Mouse (Mus musculus) naive thymus-derived CD4-positive, alpha-beta T cell, adult 5 months (primary cell): ENCODE results near the gene Celsr1. TPM values are rescaled to one million over a fixed set of nuclear protein-coding genes. Genes with fewer than 3 reads are reported as not detected.

Experiments
- polyA plus RNA-seq: library from polyadenylated mRNA; unstranded; fragments of 100-300 nt; shearing (Covaris generic); gene quantifications from one replicate; pipeline ENCODE4 v1.2.1, GENCODE M21; 2017

Celsr1 gene
- 6.5 TPM for polyA plus RNA-seq

DNA sequence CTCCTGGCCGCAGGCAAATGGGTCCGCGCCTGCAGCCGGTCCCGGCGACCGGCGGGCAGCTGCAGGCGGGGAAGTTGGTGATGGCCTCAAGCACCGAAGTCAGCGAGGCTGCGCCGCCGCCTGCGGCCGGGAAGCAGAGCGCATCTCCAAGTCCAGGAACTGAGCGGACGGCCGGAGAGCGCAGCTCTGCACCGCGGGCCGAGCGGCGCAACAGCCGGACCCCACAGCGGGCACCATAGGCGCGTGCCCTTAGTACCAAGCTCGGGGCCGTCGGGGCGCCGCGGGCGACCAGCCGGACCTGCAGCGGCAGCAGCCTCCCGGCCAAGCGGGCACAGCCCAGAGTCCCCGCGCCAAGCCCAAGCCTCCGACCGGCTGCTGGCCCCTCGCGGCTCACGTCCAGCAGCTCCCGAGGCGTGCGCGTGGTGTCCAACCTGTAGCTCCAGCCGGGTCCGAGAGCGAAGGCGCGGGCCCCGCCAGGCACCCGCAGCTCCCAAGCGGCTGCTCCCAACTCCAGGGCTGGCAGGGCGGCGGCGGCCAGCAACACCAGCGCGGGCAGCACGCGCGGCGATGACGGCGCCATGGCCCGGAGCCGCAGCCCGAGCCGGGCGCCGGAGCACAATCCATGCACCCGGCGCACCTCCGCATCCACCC lies at the start of gene Celsr1:
Gene Celsr1 (minus strand): TSS at position 587 of the 651 bp plus-strand sequence.

DNA sequence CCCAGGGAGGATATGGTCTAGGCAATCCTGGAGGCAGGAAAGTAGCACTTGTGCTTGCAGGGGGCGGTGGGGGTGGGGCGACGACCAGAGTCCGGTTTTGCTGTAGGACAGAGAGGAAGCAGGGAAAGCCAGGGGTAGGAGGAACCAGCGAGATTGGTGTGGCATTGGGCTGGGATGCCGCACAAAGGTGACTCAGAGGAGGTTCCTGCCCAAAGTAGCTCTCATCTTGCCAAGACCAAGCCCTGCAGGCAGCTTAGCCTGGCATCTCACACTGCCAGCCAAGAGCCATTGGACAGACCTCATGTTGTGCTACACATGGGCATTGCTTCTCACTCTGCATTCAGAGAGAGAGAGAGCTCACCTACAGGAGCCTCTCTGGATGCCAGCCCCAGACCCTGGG lies 23.8 kb upstream of the Celsr1 start, which contains the start of gene Gramd4:
Gene Gramd4 (plus strand): TSS at position 283 of the 400 bp plus-strand sequence.

DNA sequence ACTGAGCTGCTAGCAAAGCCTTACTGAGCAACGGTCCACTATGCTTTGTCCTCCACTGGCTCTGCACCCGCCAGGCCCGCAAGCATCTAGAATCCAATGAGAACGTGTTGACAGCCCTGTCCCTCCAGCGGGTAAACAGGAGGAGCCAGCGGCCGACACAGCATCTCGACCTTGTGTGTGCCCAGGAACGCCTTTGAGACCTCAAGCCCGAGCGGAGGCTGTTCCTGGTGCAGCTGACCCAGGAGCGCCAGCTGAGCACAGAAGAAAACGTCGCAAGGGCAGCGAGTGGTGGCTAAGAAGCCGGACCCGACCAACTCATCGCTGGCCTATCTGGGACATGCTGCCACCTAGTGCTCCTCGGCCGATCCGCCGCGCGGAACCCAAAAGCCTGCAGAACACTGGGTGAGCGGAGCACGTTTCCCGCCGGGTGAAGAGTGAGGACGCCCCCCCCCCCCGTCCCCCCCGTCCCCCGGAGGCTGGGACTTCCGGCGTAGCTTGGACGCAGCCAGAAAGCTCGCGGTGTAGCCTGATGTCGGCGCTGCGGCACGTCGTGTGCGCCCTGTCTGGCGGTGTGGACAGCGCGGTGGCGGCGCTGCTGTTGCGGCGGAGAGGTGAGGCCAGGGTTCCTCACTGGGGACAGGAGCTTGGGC lies 154.6 kb downstream of the Celsr1 start, which contains the start of gene Trmu:
Gene Trmu (plus strand): TSS at position 465 of the 650 bp plus-strand sequence.

DNA sequence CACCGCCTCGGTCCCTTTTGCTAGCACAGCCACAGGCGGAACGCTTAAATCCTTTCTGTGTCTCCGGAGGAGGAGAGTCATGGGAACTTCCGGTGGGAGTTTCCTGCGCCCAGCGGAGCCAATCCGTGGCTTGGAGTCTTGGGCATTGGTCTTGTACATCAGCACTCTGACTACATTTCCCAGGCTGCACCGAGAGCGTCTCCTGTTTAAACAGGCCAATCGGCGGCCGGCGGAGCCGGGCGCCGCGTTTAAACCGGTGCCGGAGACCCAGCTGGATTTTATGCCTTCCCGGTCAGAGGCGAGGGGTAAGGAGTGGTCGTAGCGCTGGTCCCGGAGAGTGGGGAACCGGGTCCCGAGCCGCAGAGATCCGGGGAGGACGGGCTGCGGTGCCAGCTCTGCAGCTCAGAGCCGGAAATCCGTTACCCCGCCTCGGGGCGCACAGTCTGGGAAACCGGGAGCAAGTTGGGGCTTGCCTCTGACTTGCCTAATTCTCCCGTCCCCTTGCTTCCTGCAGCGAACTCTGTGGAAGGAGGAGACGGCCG lies 174.0 kb downstream of the Celsr1 start, which contains the start of gene Gtse1:
Gene Gtse1 (plus strand): TSS at position 256 of the 542 bp plus-strand sequence.

Other genes with a start within 250 kb of the Celsr1 start
- 28.5 TPM for gene Cdpf1, start 222.1 kb downstream of the Celsr1 start, polyA plus RNA-seq
- gene Pkdrej, start 212.0 kb downstream of the Celsr1 start, polyA plus RNA-seq: not detected
- 15.7 TPM for gene Ttc38, start 201.5 kb downstream of the Celsr1 start, polyA plus RNA-seq
- 0.77 TPM for gene Gtse1, start 174.0 kb downstream of the Celsr1 start, polyA plus RNA-seq
- gene Trmu, start 154.5 kb downstream of the Celsr1 start, polyA plus RNA-seq: 36.0 TPM
- 169 TPM for gene Gramd4, start 23.9 kb upstream of the Celsr1 start, polyA plus RNA-seq
- 19.5 TPM for gene Cerk, start 152.4 kb upstream of the Celsr1 start, polyA plus RNA-seq
- 18.7 TPM for gene Tbc1d22a, start 180.7 kb upstream of the Celsr1 start, polyA plus RNA-seq